Mouse (Mus musculus) gastrocnemius, postnatal 25 days (tissue): ENCODE data around the gene Stk26. TPM values are rescaled to one million over a fixed set of nuclear protein-coding genes. Genes with fewer than 3 reads are reported as not detected.

ENCODE experiments used
- DNase-seq: peaks from one replicate; pipeline ENCODE4 v3.0.0; 2022
- long read RNA-seq, 2 experiments: library from polyadenylated mRNA; stranded (forward); transcript quantifications; one replicate each; pipeline ENCODE4 v2.0.0; 2021
- total RNA-seq, 2 experiments: library from RNA; stranded (reverse); gene quantifications; 1 replicate in 1 of 2; 2 replicates in 1 of 2; pipeline ENCODE4 v1.2.3; 2021

Stk26 gene
- 1 to 10 TPM; 1.4 to 1.6 TPM for total RNA-seq
- long read RNA-seq, experiment 1, result 0 reads
- long read RNA-seq, experiment 2, result 0 reads

DNA sequence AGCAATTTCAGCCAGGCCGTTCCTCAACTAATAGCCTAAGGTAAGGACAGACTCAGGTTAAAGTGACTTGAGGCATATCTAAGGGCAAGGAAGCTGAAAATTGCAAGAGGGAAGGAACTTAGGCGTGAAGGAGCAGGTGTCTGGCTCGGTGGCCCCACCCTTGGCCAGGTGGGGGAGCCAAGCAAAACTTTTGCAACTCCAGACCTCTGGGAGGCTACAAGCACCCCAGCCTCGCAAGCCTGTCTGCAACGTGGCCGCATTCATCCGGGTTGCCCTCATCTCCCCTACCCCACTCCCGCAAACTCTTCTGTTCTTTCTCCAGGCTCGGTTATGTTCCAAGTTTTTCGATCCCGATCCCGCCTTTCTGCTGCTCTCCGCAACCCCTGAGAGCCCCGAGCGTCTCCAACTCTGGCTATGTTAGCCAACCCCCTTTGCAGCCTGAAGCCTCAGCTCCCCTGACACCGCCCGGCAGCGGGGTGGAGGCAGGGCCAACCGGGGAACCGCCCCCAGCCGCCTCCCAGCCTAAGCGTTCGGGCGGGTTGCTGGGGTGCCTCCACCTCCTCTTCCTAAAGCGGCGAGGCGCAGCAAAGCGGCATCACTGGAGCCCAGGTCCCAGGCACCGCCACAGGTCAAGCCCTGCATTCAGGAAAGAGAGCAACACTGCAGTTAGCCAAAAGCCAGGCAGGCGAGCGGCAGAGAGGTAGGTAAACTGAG, at the start of gene Stk26:
Gene Stk26, plus strand, starts transcription at position 201 of the 714 bp plus-strand sequence.
- DNase-seq, result peak; percentile 66

DNA sequence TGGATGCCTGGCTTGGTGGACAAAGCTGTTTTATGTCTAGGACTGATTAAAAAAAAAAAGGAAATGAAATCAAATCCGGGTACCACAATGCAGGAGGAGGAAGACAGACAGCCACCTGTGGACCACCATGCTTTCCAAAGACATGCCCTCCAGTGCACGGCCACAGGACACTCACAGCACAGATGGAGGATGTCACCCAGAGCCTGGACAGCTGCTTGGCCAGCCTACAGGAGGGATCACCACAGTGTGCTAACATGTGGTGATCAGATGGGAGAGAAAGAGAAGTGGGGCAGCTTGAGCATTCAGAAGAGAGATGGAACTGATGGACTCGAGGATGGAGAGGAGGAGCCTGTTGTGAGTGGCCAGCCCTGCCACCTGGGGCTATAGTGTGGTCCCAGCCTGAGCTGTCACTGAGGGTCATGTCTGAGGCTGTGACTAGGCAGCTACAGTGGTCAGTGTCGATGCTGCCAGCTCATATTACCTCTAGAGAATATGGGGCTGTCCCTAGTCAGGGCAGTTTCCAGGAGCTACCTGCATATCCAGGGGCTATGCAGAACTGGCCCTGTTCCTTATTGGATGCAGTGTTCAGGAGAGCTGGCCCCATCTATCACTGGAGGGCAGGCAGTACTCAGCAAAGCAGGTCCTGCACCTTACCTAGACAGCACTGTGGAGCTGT, 47.7 kb upstream of the Stk26 start:
- no peak for DNase-seq

DNA sequence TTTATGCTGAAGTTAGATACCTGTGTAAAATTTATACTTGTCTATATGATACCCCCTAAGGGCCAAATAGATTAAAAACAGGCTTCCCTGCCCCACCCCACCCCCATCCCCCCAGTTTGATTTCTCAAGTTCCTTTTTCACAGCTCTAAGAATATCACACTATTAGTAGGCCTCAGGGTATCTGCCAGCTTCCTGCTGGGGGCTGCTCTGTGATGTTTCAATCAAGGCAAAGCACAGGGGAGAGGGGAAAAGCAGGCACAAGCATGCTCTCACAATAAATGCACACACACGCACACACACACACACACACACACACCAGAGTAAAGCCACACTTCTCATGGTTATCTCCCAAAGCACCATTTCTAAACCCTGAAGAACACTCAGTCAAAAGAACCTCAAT, 43.0 kb upstream of the Stk26 start:
- no peak for DNase-seq

DNA sequence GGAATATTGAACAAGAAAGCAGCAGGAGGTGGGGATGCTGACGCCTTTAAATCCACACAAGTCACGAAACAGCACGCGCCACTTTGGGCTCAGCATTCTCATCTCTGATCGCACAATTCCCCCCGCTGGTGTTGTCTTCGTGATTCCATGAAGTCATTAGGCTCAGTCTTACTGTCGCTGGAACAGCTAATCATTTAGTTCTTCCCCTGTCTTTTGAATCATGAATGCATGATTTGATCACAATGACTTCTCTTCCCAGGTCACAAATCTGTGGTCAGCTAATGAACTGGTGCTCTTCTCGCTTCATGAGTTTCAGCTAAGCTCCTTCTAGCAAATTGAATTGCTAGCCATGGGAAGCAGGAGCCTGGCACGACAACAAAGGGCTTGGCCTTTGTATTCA, 42.3 kb upstream of the Stk26 start:
- no peak for DNase-seq

DNA sequence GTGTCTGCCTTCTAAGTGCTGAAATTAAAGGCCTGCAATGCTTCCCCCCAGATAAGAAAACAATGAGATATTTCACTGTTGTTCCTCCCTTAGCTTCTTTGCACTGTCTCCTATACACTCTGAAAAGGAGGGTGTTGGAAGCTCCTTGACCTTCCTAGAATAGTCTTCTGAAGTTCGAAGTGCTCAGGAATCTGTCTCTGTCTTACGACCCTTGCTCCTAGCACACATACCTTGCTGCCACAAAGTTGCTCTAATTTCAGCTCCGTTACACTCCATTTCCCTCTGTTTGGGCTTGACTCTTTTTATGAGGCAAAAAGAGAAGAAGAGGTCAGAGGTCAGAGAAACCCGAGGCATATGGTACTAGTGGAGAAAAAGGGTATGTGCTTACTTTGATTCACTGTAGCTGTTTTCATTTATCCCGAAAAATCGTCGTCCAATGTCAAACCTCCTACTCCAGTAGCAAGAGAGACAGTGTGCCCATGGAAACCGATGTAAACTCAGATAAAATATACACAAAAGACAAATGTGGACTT, 41.1 kb upstream of the Stk26 start:
- no peak for DNase-seq

DNA sequence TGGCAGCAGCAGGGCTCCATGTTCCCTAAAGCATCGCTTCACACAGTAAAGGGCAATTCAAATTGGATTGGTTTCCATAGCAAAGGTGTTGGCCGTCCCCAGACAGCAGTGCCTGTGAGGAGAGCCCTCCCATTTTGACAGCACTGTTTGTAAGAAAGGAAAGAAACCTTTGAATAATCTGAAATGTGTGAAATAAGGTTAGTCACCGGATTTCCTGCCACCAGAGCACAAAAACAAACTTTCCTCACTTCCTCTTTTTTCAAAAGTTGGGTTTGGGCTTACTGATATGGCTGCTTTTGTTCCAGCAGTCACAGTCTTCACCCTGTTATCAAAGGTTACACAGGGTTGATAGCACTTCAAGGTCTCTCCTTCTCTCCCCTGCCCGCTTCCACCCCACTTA, 35.2 kb upstream of the Stk26 start:
- DNase-seq, result no peak

DNA sequence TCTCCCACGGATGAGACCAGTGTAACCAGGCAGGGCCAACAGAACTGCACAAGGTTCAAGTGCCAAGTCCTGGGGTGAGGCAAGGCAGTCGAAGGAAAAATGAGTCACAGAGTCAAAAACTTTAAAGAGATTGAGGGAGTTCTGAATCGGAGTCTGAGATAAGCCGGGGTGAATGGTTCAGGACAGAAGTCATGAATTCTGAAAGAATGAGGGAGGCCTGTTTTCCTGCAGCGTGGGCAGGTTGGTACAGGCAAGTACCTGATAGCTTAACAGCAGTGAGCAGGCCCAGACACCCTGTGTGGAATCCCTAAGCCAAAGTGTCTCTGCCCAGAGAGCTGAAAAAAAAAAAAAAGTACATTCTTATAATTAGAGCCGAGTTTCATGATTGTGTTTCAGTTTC, 17.0 kb upstream of the Stk26 start:
- no peak for DNase-seq

DNA sequence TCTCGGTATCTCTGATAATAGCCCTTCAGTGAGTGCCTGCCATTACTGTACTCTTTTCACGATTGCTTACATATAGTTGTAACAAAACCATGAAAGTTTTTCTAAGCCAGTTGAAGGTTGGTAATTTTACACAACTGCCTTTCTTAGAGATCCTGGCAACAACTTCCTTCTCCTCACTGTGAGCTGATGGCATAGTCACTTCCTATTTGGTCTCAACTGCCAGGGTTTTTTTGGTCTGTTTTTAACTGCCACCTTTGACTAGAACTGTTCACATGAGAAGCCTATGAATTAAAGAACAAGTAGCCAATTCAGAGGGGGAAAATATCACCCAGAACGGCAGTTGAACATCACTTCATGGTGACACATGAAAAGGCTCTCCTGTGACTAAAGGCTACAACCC, 5.3 kb upstream of the Stk26 start:
- DNase-seq, result no peak

DNA sequence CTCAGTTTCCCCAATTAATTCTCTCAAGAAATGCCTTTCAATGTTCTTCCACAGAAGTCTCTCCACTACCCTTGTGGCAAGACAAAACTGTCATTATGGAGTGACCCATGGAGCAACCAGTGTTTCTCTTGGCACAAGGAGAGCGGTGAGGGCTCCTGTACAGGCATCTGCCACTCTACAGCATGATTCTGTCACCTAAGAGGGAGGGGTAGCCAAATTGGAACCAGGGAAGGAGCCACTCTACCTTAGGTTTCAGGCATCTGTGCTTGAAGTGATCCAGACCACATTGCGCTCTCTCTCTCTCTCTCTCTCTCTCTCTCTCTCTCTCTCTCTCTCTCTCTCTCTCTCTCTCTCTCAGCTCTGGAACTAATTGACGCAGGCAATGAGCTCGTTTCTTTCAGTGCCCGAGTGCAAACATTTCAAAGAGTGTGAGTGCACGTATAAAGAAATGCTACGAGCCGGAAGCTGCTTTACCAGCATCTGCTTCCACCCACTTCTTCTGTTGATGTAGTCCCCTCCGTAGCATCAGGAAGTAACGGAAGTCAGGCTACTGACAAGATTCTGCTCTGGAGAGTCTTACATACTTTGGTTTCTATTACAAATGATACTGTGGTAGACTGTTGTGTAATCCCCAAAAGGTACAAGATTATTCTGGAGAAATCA, 4.7 kb upstream of the Stk26 start:
- DNase-seq, result no peak

DNA sequence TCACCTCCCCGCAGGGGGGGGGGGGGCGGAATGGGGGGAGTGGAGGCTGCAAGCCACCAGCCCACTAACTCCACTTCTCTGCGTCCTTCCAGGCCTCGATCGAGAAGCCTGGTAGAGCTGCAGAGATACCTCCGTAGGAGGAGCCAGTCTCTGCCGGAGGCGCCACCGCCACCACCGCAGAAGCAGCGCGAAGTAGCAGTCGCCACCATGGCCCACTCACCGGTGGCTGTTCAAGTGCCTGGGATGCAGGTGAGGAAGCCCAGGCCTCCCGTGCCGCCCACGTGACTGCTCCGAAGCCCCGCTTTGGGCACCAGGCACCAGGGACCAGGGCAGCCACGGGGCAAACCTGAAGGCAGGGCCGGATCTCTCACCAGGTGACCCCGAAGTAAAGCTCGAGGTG, 740 bp downstream of the Stk26 start:
- peak; percentile 13 for DNase-seq

DNA sequence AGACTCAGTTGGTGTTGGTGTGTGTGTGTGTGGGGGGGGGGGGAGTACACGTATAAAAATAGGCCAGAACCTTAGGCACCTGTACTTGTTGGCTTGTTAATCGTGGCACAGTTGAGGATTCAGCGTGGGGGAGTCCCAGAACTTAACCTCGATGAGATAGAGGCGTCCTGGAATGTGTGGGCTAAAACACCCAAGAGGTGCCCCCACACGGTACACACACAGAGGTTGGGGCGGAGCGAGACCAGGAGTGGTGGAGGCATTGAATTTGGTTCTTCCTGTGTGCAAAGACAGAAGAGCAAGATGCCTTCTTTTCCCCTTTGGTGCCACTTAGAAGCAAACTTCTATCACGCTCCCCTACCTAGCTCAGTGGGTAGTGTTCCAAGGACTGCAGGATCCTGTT, 1.2 kb downstream of the Stk26 start:
- DNase-seq, result no peak

DNA sequence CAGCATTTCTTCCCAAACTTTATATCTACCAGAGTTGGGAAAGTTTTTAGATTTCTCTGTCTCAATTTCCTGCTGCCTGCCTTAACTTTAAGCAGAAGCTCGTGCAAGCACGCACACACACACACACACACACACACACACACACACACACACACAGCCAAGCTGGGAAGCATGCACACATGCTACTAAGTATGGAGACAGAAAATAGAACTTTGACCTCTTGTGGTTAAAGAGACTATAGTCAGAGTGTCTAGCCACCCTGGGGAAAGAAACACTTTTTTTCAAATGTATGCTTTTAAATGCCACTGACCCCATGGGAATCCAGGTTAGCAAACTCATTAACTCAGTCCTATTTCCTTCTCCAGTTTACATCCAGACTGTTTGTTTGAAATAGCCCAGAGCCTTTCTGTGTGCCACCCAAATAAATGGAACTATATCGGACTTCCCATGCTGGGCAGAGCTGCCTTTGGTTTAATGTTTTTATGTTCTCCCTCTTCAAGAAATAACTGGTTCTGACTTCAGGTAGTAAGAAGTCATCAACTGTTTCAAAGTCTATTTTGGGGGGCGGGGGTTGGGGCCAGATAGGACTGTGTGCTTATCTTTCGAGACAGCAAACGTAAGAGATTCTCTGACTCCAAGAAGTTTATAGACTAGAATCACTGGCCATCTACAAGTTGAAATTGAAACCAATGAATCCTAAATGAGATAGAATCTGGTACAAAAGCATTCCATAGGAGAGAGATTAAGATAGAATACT, 9.8 kb downstream of the Stk26 start:
- DNase-seq, result no peak

DNA sequence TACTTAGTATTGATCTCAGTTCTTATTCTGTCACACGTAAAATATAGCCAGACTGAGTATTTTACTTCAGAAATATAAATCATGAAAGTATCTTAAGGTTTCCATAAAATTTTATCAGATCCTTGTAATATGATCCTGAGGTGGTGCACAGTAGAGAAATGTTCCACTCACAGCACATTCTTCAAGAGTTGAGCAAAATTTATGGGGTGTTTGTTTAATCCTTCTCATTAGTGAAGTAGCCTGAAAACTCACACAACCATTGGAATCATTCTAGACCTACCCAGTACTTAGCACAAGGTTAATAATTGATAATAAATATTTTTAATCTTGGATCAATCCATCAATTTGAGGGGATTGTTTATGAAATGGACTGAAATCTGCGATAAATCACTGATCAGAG, 22.9 kb downstream of the Stk26 start:
- DNase-seq, result no peak

DNA sequence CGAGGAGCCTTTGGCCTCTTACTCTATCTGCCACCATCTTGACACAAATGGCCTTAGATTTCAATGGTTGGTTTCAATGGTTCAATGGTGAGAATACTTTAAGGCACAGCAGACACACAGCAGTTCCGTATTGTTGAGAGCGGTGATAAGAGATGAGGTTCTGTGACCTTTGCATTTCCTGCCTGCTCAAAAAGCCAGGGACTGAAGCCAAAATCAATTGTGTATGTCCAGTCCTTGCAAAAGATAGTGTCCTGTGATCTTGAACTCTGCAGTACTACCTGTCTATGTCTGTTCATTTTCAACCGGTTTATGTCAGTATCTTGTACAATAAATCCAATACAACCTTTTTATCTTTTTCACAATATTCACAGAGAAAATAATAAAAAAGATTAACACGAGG, 23.9 kb downstream of the Stk26 start:
- no peak for DNase-seq

DNA sequence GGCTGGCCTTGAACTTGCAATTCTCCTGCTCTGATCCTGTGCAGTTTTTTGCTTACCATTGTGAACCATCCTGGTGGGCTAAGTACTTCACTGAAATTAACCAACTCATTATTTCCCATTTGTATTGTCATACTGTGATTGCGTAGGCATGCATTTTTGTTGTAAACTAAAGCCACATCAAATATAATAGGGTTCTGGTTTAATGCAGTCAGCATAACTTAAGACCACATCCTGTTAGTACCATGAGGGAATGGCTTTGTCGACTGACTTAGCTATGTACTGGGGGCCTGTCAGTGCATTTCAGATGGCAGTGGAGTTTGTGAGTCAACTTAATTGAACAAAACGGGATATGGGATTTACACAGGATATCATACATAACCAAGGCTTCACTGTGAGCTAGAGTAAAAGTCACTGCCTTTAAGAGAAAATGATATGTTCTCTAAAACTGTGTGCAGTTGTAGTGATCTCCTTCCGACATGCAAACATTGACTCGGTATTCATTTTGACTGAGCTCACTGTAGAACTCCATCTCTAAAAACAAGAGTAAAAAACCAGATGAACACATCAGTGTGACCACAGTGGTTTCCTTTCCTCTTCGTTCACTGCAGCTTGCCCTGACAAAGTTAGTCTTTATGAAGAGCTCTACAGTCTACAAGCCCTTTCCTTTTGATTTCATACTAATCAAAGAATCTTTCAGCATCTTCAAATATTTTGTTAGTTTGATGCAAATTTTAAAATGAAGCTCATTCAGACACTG, 33.6 kb downstream of the Stk26 start:
- DNase-seq, result no peak

DNA sequence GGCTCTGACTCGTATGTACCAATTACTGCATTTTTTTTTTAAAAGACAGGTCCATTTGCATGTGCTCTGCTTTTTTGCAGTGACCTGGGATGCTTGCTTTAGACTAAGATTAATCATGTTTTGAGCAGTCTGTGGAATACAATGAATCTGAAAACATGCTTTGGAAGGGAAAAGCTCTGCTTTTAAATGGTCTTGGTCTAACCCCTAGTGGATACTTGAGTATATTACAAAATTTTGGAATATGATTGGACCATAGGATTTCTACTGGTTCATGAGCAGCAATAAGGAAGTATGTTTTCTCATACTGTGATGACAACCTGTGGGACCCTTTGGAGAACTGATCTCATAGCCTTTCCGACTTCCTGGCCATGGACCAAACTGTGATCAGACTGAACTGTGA, 47.2 kb downstream of the Stk26 start:
- DNase-seq, result no peak

DNA sequence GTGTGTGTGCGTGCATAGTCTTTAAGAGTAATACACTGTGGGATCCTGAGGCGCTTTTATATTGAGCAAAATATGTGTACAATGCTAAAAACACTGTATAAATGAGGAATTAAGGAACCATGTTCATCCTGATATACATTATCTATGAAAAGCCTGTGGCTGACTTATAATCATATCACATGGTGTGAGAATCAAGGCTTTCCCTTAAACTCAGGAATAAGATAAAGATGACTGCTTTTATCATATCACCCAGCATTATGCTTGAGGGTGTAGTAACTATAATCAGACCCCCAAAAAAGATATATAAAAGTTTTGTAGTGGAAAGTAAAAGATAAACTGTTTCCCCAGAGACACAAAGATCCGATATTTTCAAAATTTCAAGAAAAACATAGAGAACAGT, 62.6 kb downstream of the Stk26 start:
- no peak for DNase-seq

DNA sequence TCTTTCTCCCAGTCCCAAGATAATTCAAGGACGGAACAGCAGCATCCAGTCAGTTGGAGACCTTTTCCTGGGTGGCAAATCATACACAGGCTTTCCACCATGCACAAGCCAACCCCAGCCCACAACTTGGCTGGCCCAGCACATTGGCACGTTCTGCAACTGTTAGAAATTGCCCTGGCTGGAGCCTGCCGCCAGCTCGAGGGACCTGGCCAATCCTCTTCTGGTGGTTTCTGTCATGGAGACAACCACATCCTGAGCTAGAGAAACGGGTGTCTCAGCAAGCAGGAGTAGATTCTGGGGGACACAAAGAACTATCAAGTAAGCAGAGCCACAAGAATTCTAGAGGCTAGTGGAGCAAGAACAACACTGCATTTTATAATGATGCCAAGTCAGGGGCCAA, 69.1 kb downstream of the Stk26 start:
- DNase-seq, result no peak

DNA sequence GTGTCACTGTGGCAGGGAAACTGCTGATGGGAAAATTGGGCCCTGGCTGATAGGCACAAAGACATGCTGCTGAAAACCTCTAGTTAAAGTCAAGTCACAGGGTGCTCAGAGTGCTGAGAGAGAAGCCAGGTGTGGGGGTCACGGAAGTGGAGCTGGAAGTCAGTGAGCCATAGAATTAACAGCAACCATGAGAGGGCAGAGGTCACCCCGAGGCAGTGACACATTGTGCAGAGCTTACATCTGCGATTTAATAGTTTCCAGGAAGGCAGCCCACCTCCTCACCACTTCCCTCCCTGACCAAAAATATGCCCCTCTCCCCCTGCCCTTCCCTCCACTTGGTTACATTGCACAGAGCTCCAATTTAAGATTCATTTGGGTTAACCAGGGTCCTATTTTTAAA, 76.5 kb downstream of the Stk26 start:
- no peak for DNase-seq

DNA sequence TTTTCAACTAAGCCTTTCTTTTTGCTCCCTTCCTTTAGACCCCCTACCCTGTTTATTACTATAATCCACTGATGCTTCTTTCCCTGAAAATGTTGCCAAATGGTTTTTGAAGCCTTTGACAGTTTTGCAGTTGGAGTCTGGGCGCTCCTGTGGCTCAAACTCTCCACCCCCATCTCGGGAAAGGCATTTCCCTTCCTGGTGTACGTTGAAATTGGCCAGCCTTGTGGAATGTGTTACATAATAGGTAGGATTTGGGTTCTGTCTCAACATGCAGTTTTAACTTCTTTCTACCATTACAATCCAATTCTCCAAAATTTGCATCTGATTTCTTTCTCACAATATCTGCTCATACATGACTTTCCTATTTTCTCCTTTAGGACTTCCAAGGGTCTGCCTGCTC, 77.9 kb downstream of the Stk26 start:
- DNase-seq, result no peak

DNA sequence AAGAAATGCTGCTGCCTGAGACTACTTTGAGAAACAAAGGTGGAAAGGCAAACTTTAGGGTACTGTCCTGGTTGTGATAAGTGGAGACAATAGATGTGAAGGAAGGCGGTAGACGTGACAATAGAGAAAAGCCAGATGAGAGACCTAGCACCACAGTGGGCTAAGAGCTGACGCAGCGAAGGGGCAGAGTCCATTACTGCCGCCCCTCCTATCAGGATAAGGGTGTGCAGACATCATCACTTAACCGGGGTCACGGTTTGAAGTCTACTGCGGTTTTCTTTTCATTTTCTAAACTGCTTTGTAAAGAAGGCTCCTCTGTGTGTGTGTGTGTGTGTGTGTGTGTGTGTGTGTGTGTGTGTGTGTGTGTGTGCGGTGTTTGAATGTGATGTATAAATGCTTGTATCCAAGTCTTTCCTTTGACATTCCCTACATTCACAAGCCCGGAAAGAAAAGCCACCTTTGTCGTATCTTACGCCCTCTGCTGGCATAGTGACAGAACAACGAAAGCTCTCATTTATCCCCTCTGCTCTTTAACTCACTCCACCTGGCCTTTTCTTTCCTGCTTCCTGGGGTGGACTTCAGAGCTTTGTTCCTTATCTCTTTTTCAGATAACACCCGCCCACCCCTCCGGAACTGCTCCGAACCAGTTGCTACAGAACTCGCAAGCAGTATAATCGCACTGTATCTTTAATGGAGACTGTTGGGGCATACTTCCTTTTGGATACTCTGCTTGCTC, 84.0 kb downstream of the Stk26 start:
- no peak for DNase-seq
